In genomic region chr6:120199638-120200394, GRCm38 (mm10) we compare ENCODE assay signal across 9 mouse cellular contexts.
DNase-seq lines count a peak whose midpoint lies in the region; ATAC-seq and TF ChIP-seq lines count a peak whose summit lies in the region.
"Had no signal": no experiment of that assay in that cellular context is flagged by ENCODE, and none has a peak within 500 bp of the region (broad histone marks: within the 10 kb centered on the region; RNA-seq: fewer than 3 reads in every experiment).

No protein-coding gene starts in this region.

- no peak for DNase-seq in liver, postnatal 0 days
- no peak for DNase-seq in liver, embryonic 11.5 days (ENCODE audit: low spot score)
- DNase-seq in forebrain, embryonic 11.5 days (ENCODE audit: low spot score) = peak; percentile 75
- peak; percentile 60 for DNase-seq in mesoderm, embryonic 11.5 days (ENCODE audit: low read depth, low spot score)
- peak; percentile 59 for DNase-seq in thymus, postnatal 14 days
- no peak for DNase-seq in left cerebral cortex, adult 11 months (ENCODE audit: low spot score)
- DNase-seq in spleen, adult 12 weeks (ENCODE audit: low spot score) = no peak
- DNase-seq in gastrocnemius, postnatal 36 days = no peak
- DNase-seq: lung, postnatal 10 days had no signal

- TF ChIP-seq EP300 in liver, postnatal 0 days (IDR thresholded peaks at IDR 0.05; ENCODE audit: low read depth) = no peak

- H3K36me3 ChIP-seq in liver, postnatal 0 days (replicated peaks; ENCODE audit: insufficient read depth, low read length) = no peaks in the 10 kb centered on the region
- no peaks in the 10 kb centered on the region for H3K36me3 ChIP-seq in liver, embryonic 11.5 days (ENCODE audit: control insufficient read depth, insufficient read depth, low read length)
- no peaks in the 10 kb centered on the region for H3K36me3 ChIP-seq in forebrain, embryonic 11.5 days (ENCODE audit: control insufficient read depth, insufficient read depth, low read length)

- WGBS in liver, postnatal 0 days (ENCODE audit: insufficient replicate concordance) = 50% methylated on average over 10 of the region's 10 CpGs
- WGBS in liver, embryonic 11.5 days = 48% methylated on average over 10 of the region's 10 CpGs
- 17% methylated on average over 10 of the region's 10 CpGs for WGBS in forebrain, embryonic 11.5 days

- no peaks in the 10 kb centered on the region for H3K9me3 ChIP-seq in liver, postnatal 0 days (ENCODE audit: low read length)
- no peaks in the 10 kb centered on the region for H3K9me3 ChIP-seq in liver, embryonic 11.5 days (ENCODE audit: control insufficient read depth, low read length)
- no peaks in the 10 kb centered on the region for H3K9me3 ChIP-seq in forebrain, embryonic 11.5 days (ENCODE audit: control insufficient read depth, low read length)

- no peaks in the 10 kb centered on the region for H3K4me1 ChIP-seq in liver, postnatal 0 days (ENCODE audit: insufficient read depth)
- H3K4me1 ChIP-seq in liver, embryonic 11.5 days (replicated peaks; ENCODE audit: control insufficient read depth, insufficient read depth, low read length) = 0 out of 2 replicates have a peak, but pooled peaks cover 2% of the 10 kb centered on the region
- H3K4me1 ChIP-seq in forebrain, embryonic 11.5 days (replicated peaks; ENCODE audit: control insufficient read depth, insufficient read depth, low read length) = peaks cover 7% of the 10 kb centered on the region; the same call in 1 of the 2 replicates

- no peak overlapping the region for H3K9ac ChIP-seq in liver, postnatal 0 days (replicated peaks)
- H3K9ac ChIP-seq in liver, embryonic 11.5 days (ENCODE audit: low read depth, low read length) = no peak overlapping the region
- no peak overlapping the region for H3K9ac ChIP-seq in forebrain, embryonic 11.5 days (ENCODE audit: low read length)

- no peaks in the 10 kb centered on the region for H3K27me3 ChIP-seq in liver, postnatal 0 days (ENCODE audit: insufficient read depth, low read length)
- H3K27me3 ChIP-seq in liver, embryonic 11.5 days (replicated peaks; ENCODE audit: control insufficient read depth, insufficient read depth, low read length) = no peaks in the 10 kb centered on the region; the same call in 1 of the 2 replicates
- H3K27me3 ChIP-seq in forebrain, embryonic 11.5 days (ENCODE audit: control insufficient read depth, insufficient read depth, low read length) = no peaks in the 10 kb centered on the region

- ATAC-seq in liver, postnatal 0 days = peak; percentile 20; the same call in 1 of the 2 replicates
- ATAC-seq in liver, embryonic 11.5 days (replicated peaks; ENCODE audit: low FRiP score) = no peak
- ATAC-seq in forebrain, embryonic 11.5 days (replicated peaks; ENCODE audit: low FRiP score) = peak; percentile 61; the same call in 1 of the 2 replicates

- no peak overlapping the region for H3K4me2 ChIP-seq in liver, postnatal 0 days (ENCODE audit: low read depth, low read length)
- H3K4me2 ChIP-seq in liver, embryonic 11.5 days = no peak overlapping the region
- no peak overlapping the region for H3K4me2 ChIP-seq in forebrain, embryonic 11.5 days (ENCODE audit: low read depth, low read length, severe bottlenecking)

- no peak overlapping the region for H3K27ac ChIP-seq in liver, postnatal 0 days (ENCODE audit: low read depth)
- H3K27ac ChIP-seq in liver, embryonic 11.5 days (ENCODE audit: low read depth, low read length) = no peak overlapping the region
- H3K27ac ChIP-seq in forebrain, embryonic 11.5 days (ENCODE audit: low read depth, low read length) = peak overlapping the region; percentile 32; the same call in 1 of the 2 replicates

- TF ChIP-seq CTCF in liver, postnatal 0 days (IDR thresholded peaks at IDR 0.05; ENCODE audit: low read depth) = 0 out of 2 replicates have a peak, but pooled peaks have one; percentile 13

- no peak overlapping the region for H3K4me3 ChIP-seq in liver, postnatal 0 days (ENCODE audit: low read depth, low read length)
- no peak overlapping the region for H3K4me3 ChIP-seq in liver, embryonic 11.5 days (ENCODE audit: low read depth, low read length)
- H3K4me3 ChIP-seq in forebrain, embryonic 11.5 days (ENCODE audit: low read depth, low read length) = no peak overlapping the region

- intact Hi-C loops in gastrocnemius, postnatal 36 days (cut with DNase I) = loop anchor here (5.0 to 10.0 kb wide), 2 partner anchors 408 to 705 kb away; no protein-coding TSS in a partner anchor

Comparison
In these comparisons a context has a peak if more than half of its experiments do, and no peak if none do; other contexts are left out.
1. DNase-seq: peak in forebrain, embryonic 11.5 days (single experiment), mesoderm, embryonic 11.5 days (single experiment) and thymus, postnatal 14 days (single experiment); none in liver, postnatal 0 days (single experiment), liver, embryonic 11.5 days (single experiment), left cerebral cortex, adult 11 months (single experiment), spleen, adult 12 weeks (single experiment) and gastrocnemius, postnatal 36 days (0 of 2).